Mouse (Mus musculus): ENCODE results near the gene Slc7a6os. TPM values are rescaled to one million over a fixed set of nuclear protein-coding genes. Genes with fewer than 3 reads are reported as not detected.

Gene Slc7a6os
- polyA plus RNA-seq (2014; fragmentation: Nextera tagmentation; extraction: Ambion mirVana) = 46.1 and 46.2 TPM in 2 replicates

DNA sequence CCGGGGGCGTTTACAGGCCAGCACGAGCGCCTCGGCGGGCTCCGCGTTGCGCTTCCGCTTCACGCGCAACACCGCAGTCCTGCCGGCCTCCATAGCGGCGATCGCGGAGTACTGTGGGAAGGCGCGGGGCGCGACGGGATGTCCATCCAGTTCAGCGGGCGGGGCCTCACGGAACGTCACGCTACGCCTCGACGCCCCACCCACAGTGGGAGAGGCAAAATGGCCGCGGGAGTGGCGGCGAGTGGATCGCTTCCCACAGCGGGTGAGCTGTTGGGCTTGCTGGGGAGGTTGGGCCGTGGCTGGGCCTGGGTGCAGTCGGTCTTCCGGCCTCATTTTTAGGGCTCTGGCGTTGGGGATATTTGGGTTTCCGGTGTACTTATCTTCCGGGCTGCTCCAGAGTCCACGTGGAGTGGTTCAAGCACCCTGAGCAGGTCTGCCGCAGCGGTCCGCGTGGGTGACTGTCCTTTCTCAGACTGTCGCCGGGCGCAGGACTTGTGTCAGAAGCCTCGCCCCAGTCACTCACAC is at the start of gene Slc7a6os, which contains the start of gene Prmt7:
TSS of gene Slc7a6os (minus strand) at position 115 of the 525 bp plus-strand sequence.
TSS of gene Prmt7 (plus strand) at position 116 of the 525 bp plus-strand sequence.
- DNase-seq (ENCODE audit: low spot score) = peak; percentile 95
- Histone ChIP-seq H3K27ac (ENCODE audit: low read depth, low read length) (peak within 1 kb of the TSS; percentile 90), H3K27me3 (ENCODE audit: control insufficient read depth, insufficient read depth, low read length) (no peaks in the 10 kb centered on the region), H3K36me3 (ENCODE audit: control insufficient read depth, insufficient read depth, low read length) (0 out of 2 replicates have a peak, but pooled peaks cover 3% of the 10 kb centered on the region), H3K4me2 (replicated peaks; ENCODE audit: low read depth, low read length) (peak within 1 kb of the TSS; percentile 71), H3K4me1 (replicated peaks; ENCODE audit: control insufficient read depth, insufficient read depth, low read length) (0 out of 2 replicates have a peak, but pooled peaks cover 2% of the 10 kb centered on the region), H3K9ac (ENCODE audit: low read depth, low read length) (peak within 1 kb of the TSS; percentile 92), H3K9me3 (ENCODE audit: control insufficient read depth, low read length) (no peaks in the 10 kb centered on the region), H3K4me3 (ENCODE audit: low read depth, low read length) (peak within 1 kb of the TSS; percentile 89)
- 0% methylated on average over 52 of the region's 52 CpGs for WGBS
- peak; percentile 98 for ATAC-seq (ENCODE audit: low FRiP score)

DNA sequence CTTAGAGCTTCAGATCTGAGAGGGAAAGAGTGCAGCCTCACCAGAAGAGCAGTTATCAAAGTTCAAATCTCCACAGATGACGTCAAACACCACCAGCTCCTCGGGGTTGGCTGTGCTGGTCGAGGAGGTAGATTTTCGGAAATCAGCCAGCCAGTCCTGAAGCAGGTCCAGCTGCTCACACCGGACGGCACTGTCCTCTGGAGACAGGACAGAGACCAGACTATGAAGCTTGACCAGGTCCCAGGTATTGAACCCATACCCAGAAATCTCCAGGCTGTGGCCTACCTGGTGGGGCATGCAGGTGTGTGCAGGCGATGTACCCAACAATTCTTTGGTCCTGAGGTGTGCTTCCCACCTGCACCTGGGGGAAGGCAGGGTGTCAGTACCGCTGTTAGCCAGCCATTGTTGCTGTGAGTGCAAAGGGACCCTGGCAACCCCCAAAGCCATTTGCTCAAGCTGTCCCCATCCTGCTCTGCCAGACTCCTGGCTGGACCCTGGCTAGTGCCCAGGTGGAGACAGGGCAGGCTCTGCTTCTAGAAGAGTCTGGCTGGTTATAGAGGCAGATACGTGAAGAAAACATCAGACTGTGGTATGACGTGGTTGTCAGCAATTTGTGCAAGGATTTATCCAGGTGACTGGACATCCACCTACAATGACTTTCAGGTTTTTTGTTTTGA is 49.0 kb upstream of the Slc7a6os start:
- DNase-seq (ENCODE audit: low spot score) (no peak), ATAC-seq (ENCODE audit: low FRiP score) (no peak)
- H3K9me3 ChIP-seq (ENCODE audit: control insufficient read depth, low read length) = no peaks in the 10 kb centered on the region
- H3K4me3 ChIP-seq (ENCODE audit: low read depth, low read length) = no peak overlapping the region
- H3K27ac ChIP-seq (ENCODE audit: low read depth, low read length) = no peak overlapping the region
- no peaks in the 10 kb centered on the region for H3K4me1 ChIP-seq (replicated peaks; ENCODE audit: control insufficient read depth, insufficient read depth, low read length)
- 93% methylated on average over 10 of the region's 10 CpGs for WGBS
- no peak overlapping the region for H3K9ac ChIP-seq (ENCODE audit: low read depth, low read length)
- no peaks in the 10 kb centered on the region for H3K27me3 ChIP-seq (ENCODE audit: control insufficient read depth, insufficient read depth, low read length)
- H3K36me3 ChIP-seq (ENCODE audit: control insufficient read depth, insufficient read depth, low read length) = peaks cover 5% of the 10 kb centered on the region; the same call in 1 of the 2 replicates
- H3K4me2 ChIP-seq (replicated peaks; ENCODE audit: low read depth, low read length) = no peak overlapping the region

DNA sequence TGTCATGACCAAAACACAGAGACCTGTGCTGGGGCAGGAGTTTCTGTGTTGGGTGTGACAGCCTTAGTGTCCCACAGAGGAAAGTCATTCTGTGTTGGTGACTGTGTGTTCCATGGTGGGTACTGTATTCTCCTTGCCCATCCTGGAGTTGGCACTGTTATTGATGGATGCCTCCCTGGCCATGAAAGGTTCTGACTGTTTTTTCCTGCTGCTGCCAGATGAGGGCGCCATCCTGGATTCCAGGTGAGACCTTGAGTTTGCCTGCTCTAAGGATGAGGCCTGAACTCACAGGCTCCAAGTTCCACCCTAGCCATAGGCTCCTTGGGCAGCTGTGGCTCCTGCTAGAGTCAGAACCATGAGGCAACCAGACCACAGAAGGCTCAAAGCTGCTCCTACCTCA is 47.4 kb upstream of the Slc7a6os start:
- no peak overlapping the region for H3K4me2 ChIP-seq (replicated peaks; ENCODE audit: low read depth, low read length)
- no peak overlapping the region for H3K27ac ChIP-seq (ENCODE audit: low read depth, low read length)
- 36% methylated on average over 1 of the region's 1 CpGs for WGBS
- DNase-seq (ENCODE audit: low spot score) (peak; percentile 20), ATAC-seq (ENCODE audit: low FRiP score) (no peak)
- H3K36me3 ChIP-seq (ENCODE audit: control insufficient read depth, insufficient read depth, low read length) = peaks cover 8% of the 10 kb centered on the region; the same call in 1 of the 2 replicates
- no peak overlapping the region for H3K4me3 ChIP-seq (ENCODE audit: low read depth, low read length)
- no peaks in the 10 kb centered on the region for H3K4me1 ChIP-seq (replicated peaks; ENCODE audit: control insufficient read depth, insufficient read depth, low read length)
- no peak overlapping the region for H3K9ac ChIP-seq (ENCODE audit: low read depth, low read length)
- H3K9me3 ChIP-seq (ENCODE audit: control insufficient read depth, low read length) = no peaks in the 10 kb centered on the region
- H3K27me3 ChIP-seq (ENCODE audit: control insufficient read depth, insufficient read depth, low read length) = no peaks in the 10 kb centered on the region

DNA sequence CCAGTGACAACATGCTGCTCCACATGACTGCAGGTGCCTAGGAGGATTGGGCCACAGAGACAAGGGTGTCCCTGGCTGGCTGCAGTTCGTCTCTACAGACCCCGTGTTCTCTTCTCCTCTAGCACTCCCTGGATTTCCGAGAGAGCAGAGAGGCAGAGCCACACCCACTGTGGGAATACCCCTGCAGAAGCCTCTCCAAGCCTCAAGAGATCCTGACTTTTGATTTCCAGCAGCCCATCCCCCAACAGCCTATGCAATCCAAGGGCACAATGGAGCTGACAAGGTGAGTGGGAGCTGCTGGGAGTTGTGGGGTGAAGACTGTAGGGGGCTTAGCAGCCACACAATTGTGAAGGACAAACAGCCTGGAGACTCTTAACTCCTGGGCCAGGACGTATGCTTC is 39.5 kb upstream of the Slc7a6os start:
- no peaks in the 10 kb centered on the region for H3K9me3 ChIP-seq (ENCODE audit: control insufficient read depth, low read length)
- no peaks in the 10 kb centered on the region for H3K4me1 ChIP-seq (replicated peaks; ENCODE audit: control insufficient read depth, insufficient read depth, low read length)
- peaks cover 8% of the 10 kb centered on the region; the same call in 1 of the 2 replicates for H3K36me3 ChIP-seq (ENCODE audit: control insufficient read depth, insufficient read depth, low read length)
- WGBS = 66% methylated on average over 4 of the region's 4 CpGs
- H3K4me2 ChIP-seq (replicated peaks; ENCODE audit: low read depth, low read length) = no peak overlapping the region
- DNase-seq (ENCODE audit: low spot score) = no peak
- no peak overlapping the region for H3K27ac ChIP-seq (ENCODE audit: low read depth, low read length)
- no peak overlapping the region for H3K4me3 ChIP-seq (ENCODE audit: low read depth, low read length)
- H3K27me3 ChIP-seq (ENCODE audit: control insufficient read depth, insufficient read depth, low read length) = no peaks in the 10 kb centered on the region
- no peak overlapping the region for H3K9ac ChIP-seq (ENCODE audit: low read depth, low read length)
- ATAC-seq (ENCODE audit: low FRiP score) = no peak

DNA sequence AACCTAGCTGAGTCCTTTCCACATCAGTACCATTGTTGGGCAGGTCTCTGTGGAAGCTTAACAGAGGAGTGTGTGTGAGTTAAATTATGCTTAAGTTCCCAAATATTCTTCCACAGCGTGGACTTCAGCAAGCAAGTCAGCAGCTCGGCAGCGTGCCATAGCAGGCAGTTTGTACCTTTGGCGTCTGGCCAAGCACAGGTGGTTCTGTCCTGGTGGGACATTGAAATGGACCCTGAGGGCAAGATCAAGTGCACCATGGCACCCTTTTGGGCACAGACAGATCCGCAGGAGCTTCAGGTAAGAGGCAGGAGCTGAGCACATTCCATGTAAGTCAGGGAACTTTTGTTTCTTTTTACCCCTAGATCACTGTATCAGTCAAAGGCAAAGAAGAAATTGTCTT is 26.4 kb upstream of the Slc7a6os start:
- no peak overlapping the region for H3K27ac ChIP-seq (ENCODE audit: low read depth, low read length)
- no peak overlapping the region for H3K4me2 ChIP-seq (replicated peaks; ENCODE audit: low read depth, low read length)
- ATAC-seq (ENCODE audit: low FRiP score) = no peak
- peaks cover 4% of the 10 kb centered on the region; the same call in 1 of the 2 replicates for H3K36me3 ChIP-seq (ENCODE audit: control insufficient read depth, insufficient read depth, low read length)
- H3K4me1 ChIP-seq (replicated peaks; ENCODE audit: control insufficient read depth, insufficient read depth, low read length) = no peaks in the 10 kb centered on the region
- H3K9me3 ChIP-seq (ENCODE audit: control insufficient read depth, low read length) = no peaks in the 10 kb centered on the region
- no peaks in the 10 kb centered on the region for H3K27me3 ChIP-seq (ENCODE audit: control insufficient read depth, insufficient read depth, low read length)
- WGBS = 93% methylated on average over 5 of the region's 5 CpGs
- H3K4me3 ChIP-seq (ENCODE audit: low read depth, low read length) = no peak overlapping the region
- H3K9ac ChIP-seq (ENCODE audit: low read depth, low read length) = no peak overlapping the region
- DNase-seq (ENCODE audit: low spot score) = no peak

DNA sequence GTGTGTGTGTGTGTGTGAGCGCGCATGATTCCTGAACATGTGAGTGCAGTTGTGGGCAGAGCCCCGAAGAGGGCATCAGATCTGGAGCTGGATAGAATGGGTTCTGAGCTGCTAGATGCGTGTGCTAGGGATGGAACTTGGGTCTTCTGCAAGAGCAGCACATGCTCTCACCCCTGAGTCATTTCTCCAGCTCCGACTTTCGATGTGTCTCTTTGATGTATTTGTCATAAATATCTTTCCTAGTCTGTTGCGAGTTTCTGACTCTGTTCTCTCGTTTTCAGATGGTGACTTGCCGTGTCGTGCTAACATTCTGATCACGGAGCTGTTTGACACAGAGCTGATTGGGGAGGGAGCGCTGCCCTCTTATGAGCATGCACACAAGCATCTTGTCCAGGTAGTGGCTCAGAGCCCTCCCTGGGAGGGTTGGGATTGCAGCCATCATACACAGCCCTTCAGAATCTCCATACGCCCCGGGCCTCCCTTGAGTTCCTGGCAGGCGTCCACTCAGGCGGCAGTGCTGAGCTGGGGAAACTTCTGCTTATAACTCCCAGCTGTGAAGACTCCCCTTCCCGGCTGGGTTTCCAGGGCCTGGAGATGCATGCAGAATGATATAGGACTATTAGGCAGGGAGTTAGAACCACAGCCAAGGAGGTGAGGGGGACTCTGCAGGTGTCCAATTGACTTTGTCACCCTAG is 24.0 kb upstream of the Slc7a6os start:
- WGBS = 94% methylated on average over 17 of the region's 17 CpGs
- Histone ChIP-seq H3K4me1 (replicated peaks; ENCODE audit: control insufficient read depth, insufficient read depth, low read length) (no peaks in the 10 kb centered on the region), H3K27me3 (ENCODE audit: control insufficient read depth, insufficient read depth, low read length) (no peaks in the 10 kb centered on the region), H3K27ac (ENCODE audit: low read depth, low read length) (no peak overlapping the region), H3K4me3 (ENCODE audit: low read depth, low read length) (no peak overlapping the region), H3K9me3 (ENCODE audit: control insufficient read depth, low read length) (no peaks in the 10 kb centered on the region), H3K9ac (ENCODE audit: low read depth, low read length) (no peak overlapping the region), H3K4me2 (replicated peaks; ENCODE audit: low read depth, low read length) (no peak overlapping the region), H3K36me3 (ENCODE audit: control insufficient read depth, insufficient read depth, low read length) (peaks cover 4% of the 10 kb centered on the region; the same call in 1 of the 2 replicates)
- ATAC-seq (ENCODE audit: low FRiP score) (no peak), DNase-seq (ENCODE audit: low spot score) (no peak)

DNA sequence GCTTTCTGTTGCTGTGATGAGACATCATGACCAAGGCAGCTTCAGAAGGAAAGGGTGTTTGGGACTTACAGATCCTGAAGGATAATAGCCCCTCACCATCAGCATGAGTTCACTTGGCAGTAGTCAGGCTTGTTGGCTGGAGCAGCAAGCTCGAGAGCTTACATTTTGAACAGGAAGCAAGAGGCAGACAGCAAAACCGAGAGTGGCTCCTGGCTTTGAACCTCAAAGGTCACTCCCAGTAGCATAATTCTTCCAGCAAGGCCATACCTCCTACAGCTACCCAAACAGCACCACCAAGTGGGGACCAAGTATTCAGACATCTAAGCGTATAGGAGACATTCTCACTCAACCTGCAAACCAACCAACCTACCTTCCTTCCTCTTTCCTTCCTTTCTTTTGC is 22.0 kb upstream of the Slc7a6os start:
- Histone ChIP-seq H3K27ac (ENCODE audit: low read depth, low read length) (no peak overlapping the region), H3K4me1 (replicated peaks; ENCODE audit: control insufficient read depth, insufficient read depth, low read length) (no peaks in the 10 kb centered on the region), H3K9ac (ENCODE audit: low read depth, low read length) (no peak overlapping the region), H3K27me3 (ENCODE audit: control insufficient read depth, insufficient read depth, low read length) (no peaks in the 10 kb centered on the region), H3K9me3 (ENCODE audit: control insufficient read depth, low read length) (no peaks in the 10 kb centered on the region), H3K4me2 (replicated peaks; ENCODE audit: low read depth, low read length) (no peak overlapping the region), H3K36me3 (ENCODE audit: control insufficient read depth, insufficient read depth, low read length) (peaks cover 4% of the 10 kb centered on the region; the same call in 1 of the 2 replicates), H3K4me3 (ENCODE audit: low read depth, low read length) (no peak overlapping the region)
- DNase-seq (ENCODE audit: low spot score) = no peak
- 78% methylated on average over 3 of the region's 3 CpGs for WGBS
- ATAC-seq (ENCODE audit: low FRiP score) = no peak

DNA sequence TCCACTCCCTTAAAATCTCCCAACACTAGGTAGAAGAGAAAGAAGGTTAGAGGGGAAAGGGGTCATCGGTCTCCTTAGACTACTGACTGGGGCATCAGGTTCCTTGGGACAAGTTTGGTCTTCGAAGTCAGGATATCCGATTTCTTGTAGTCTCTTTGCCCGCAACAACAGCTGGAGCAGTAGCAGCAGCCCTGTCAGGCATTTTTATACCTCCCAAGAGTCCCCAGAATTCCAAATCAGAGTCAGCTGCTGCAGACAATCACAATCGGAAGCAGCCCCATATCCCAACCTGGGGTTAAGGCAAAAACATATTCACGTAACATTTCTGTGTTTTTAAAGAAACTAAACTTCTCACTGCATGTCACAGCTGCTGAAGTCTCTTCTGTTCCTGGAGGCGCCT is 20.8 kb upstream of the Slc7a6os start:
- H3K4me2 ChIP-seq (replicated peaks; ENCODE audit: low read depth, low read length) = no peak overlapping the region
- H3K9me3 ChIP-seq (ENCODE audit: control insufficient read depth, low read length) = no peaks in the 10 kb centered on the region
- no peak for ATAC-seq (ENCODE audit: low FRiP score)
- no peaks in the 10 kb centered on the region for H3K36me3 ChIP-seq (ENCODE audit: control insufficient read depth, insufficient read depth, low read length)
- no peaks in the 10 kb centered on the region for H3K4me1 ChIP-seq (replicated peaks; ENCODE audit: control insufficient read depth, insufficient read depth, low read length)
- WGBS = 86% methylated on average over 7 of the region's 7 CpGs
- no peak for DNase-seq (ENCODE audit: low spot score)
- H3K27me3 ChIP-seq (ENCODE audit: control insufficient read depth, insufficient read depth, low read length) = no peaks in the 10 kb centered on the region
- no peak overlapping the region for H3K27ac ChIP-seq (ENCODE audit: low read depth, low read length)
- no peak overlapping the region for H3K9ac ChIP-seq (ENCODE audit: low read depth, low read length)
- no peak overlapping the region for H3K4me3 ChIP-seq (ENCODE audit: low read depth, low read length)
